Mouse (Mus musculus): ENCODE results near the gene Ceacam9.

DNA sequence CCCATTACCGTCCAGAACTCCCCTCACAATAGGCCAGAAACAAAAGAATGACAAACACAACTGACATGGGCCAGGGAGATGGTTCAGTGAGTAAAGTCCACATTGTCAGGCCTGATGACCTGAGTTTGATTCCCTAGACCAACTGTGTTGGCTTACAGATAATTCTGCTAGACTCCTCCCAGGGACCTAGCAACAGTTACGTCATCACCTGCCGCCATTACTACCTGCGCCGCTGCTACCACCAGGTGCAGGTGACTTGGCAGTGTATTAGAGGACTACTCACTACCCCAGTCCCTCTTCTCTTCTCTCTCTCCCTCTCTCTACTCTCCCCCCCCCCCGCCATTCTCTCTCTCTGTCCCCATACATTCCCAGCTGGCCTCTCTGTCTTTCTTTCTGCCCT, 9.1 kb downstream of the Ceacam9 start:
- no peak for TF ChIP-seq EP300 (IDR thresholded peaks at IDR 0.05; ENCODE audit: low read depth in 1 of 2, low read length in 2 of 2)
- TF ChIP-seq ZC3H11A (IDR thresholded peaks at IDR 0.05; ENCODE audit: low read depth, low read length): no peak
- TF ChIP-seq CTCF (IDR thresholded peaks at IDR 0.05 in 2 of 3, conservative IDR thresholded peaks at IDR 0.05 in 1 of 3; ENCODE audit: control insufficient read depth in 1 of 3, insufficient read depth in 1 of 3, low read depth in 2 of 3, low read length in 3 of 3, poor library complexity in 1 of 3, severe bottlenecking in 1 of 3): no peak
- no peak for TF ChIP-seq UBTF (IDR thresholded peaks at IDR 0.05; ENCODE audit: borderline replicate concordance, insufficient read depth, low read depth, low read length)
- no peak for TF ChIP-seq POLR2AphosphoS2 (IDR thresholded peaks at IDR 0.05; ENCODE audit: low read length)
- TF ChIP-seq TCF12 (IDR thresholded peaks at IDR 0.05; ENCODE audit: low read depth, low read length): no peak
